Mouse (Mus musculus): ENCODE measurements around the gene Psip1. TPM values are rescaled to one million over a fixed set of nuclear protein-coding genes. Genes with fewer than 3 reads are reported as not detected.
"Not testable (repeated sequence)": the region's sequence is repeated elsewhere in the genome, so short reads cannot be mapped to it uniquely, and the experiment has no call there.

Gene Psip1
- 266 and 271 TPM in 2 replicates for polyA plus RNA-seq (2015; fragmentation: Nextera tagmentation; extraction: Ambion mirVana)

DNA sequence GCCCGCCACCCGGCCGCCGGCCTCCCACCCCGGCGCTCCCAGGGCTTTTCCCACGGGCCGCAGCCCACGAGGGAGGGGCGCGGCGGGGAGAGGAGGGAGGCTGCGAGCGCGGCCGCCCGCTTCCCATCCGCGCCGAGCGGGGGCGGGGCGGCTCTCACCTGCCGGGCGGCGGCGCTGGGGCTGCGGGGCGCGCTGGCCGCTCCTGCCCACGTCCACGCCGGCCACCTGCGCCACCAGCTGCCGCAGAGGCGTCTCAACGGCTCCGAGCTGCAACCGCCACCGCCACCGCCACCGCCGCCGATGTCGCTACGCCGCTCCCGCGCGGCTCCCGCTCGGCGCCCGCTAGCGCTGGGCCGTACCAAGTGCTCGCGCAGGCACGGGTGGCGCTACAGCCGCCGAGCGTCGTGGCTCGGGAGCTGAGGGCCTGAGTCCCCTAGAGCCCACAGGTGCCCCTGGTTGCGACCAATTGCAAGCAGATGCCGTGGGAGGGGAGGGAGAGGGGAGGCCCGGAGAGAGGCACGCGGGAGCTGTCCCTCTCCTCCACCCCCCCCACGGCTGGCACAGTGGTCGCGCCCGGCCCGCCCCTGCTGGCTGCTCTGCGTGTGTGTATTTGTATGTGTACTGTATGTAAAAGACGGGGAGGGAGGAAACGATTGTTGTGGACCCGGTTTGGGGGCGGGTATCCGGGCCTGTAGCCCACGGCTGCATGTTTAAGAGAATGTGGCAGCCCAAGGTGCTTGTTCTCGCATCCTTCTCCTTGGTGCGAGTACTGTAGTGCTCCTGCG is at the start of gene Psip1:
Psip1 (minus strand) TSS at position 343 of the 785 bp plus-strand sequence.
- H3K9ac ChIP-seq: peak within 1 kb of the TSS; percentile 97
- no peaks in the 10 kb centered on the region for H3K27me3 ChIP-seq
- ATAC-seq (ENCODE audit: low read depth): peak; percentile 96
- peaks cover 28% of the 10 kb centered on the region for H3K36me3 ChIP-seq
- H3K4me1 ChIP-seq (replicated peaks): peaks cover 37% of the 10 kb centered on the region
- peak within 1 kb of the TSS; percentile 100 for H3K27ac ChIP-seq (replicated peaks)
- H3K4me3 ChIP-seq: peak within 1 kb of the TSS; percentile 89
- under 1% methylated on average over 54 of the region's 86 CpGs for WGBS
- H3K9me3 ChIP-seq: no peaks in the 10 kb centered on the region
- H3K4me2 ChIP-seq: peak within 1 kb of the TSS; percentile 76

DNA sequence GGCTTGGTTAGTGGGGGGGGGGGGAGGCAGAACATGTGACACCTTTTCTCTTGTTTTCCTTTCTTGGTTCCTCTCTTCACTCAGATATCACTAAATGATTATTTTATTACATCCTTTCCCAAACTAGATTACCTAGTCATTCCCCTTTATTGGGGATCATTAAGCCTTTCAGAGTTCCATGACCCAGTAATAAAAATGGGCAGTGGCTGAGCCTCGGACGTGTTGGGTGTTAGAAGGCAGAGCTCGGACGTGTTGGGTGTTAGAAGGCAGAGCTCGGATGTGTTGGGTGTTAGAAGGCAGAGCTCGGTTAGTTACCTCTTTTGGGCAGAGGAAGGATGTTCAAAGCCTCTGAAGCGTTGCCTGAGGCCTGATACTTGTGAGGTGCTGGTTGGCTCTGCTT is 47.8 kb upstream of the Psip1 start:
- Histone ChIP-seq H3K4me3 (no peak overlapping the region), H3K9me3 (no peaks in the 10 kb centered on the region), H3K36me3 (no peaks in the 10 kb centered on the region), H3K27ac (replicated peaks) (no peak overlapping the region), H3K27me3 (no peaks in the 10 kb centered on the region), H3K4me1 (replicated peaks) (0 out of 2 replicates have a peak, but pooled peaks cover 4% of the 10 kb centered on the region), H3K4me2 (no peak overlapping the region), H3K9ac (no peak overlapping the region)
- no peak for ATAC-seq (ENCODE audit: low read depth)
- WGBS: 35% methylated on average over 7 of the region's 7 CpGs

DNA sequence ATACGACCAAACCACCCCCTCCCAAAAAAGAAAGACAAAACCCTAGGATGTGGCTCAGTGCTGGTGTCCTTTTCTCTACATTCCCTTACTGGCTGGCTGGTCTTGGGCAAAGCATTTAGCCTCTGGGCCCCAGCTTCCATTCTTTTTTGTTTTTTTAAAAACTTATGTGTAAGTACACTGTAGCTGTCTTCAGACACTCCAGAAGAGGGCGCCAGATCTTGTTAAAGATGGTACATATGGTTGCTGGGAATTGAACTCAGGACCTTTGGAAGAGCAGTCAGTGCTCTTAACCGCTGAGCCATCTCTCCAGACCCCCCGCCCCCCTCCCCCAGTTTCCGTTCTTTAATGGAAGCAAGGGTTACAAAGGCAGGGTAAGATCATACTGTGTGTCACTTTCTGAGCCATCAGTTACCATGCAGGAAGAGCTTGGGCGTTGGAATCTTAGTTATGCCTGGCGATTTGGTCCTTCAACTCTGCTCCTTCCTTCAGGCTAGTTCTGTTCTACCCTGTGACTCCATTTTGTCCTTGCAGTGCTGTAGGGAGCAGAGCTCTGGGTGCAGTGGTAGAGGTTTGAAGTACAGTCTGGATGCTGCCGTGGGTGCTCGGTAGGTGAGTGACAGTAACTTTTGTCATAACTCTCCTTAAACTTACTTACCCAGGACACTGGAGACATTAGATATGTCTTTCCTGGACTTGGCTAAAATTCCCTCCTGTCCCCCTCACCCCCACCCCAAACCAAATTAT is 47.1 kb upstream of the Psip1 start:
- H3K4me2 ChIP-seq: no peak overlapping the region
- no peak overlapping the region for H3K9ac ChIP-seq
- no peaks in the 10 kb centered on the region for H3K9me3 ChIP-seq
- H3K27me3 ChIP-seq: no peaks in the 10 kb centered on the region
- no peaks in the 10 kb centered on the region for H3K36me3 ChIP-seq
- H3K4me3 ChIP-seq: no peak overlapping the region
- 0 out of 2 replicates have a peak, but pooled peaks cover 4% of the 10 kb centered on the region for H3K4me1 ChIP-seq (replicated peaks)
- WGBS: 61% methylated on average over 9 of the region's 9 CpGs
- ATAC-seq (ENCODE audit: low read depth): no peak
- no peak overlapping the region for H3K27ac ChIP-seq (replicated peaks)

DNA sequence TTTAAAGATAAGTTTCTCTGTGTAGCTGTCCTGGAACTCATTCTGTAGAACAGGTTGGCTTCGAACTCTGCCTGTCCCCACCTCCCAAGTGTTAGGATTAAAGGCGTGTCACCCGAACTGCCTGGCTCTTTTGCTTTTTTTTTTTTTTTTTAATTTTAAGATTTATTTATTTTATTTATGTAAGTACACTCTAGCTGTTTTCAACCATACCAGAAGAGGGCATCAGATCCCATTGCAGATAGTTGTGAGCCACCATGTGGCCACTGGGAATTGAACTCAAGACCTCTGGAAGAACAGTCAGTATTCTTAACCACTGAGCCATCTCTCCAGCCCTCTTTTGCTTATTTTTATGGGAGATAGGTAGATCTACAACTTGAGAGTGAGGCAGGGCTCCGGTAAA is 43.8 kb upstream of the Psip1 start:
- not testable (repeated sequence) for H3K27me3 ChIP-seq; H3K9me3 ChIP-seq; H3K4me3 ChIP-seq; H3K27ac ChIP-seq (replicated peaks); H3K36me3 ChIP-seq; ATAC-seq (ENCODE audit: low read depth); H3K4me2 ChIP-seq; H3K9ac ChIP-seq
- WGBS: 69% methylated on average over 4 of the region's 4 CpGs
- H3K4me1 ChIP-seq (replicated peaks): peaks cover 14% of the 10 kb centered on the region

DNA sequence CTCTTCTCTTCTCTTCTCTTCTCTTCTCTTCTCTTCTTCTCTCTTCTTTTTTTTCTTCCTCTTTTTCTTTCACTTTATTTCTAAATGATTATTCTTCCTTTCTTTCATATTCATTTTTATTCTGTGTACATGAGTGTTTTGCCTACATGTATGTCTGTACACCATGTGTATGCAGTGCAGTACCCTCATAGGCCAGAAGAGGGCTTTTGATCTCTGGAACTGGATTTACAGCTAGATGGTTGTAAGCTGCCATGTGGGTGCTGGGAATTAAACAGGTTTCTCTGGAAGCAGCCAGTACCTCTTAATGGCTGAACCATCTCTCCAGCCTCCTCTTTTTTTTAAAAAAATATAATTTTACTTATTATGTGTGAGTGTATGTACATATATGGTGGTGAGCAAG is 41.7 kb upstream of the Psip1 start:
- Histone ChIP-seq H3K9ac (no peak overlapping the region), H3K27ac (replicated peaks) (no peak overlapping the region), H3K27me3 (no peaks in the 10 kb centered on the region), H3K9me3 (no peaks in the 10 kb centered on the region), H3K4me2 (no peak overlapping the region), H3K4me3 (no peak overlapping the region), H3K4me1 (replicated peaks) (peaks cover 25% of the 10 kb centered on the region), H3K36me3 (no peaks in the 10 kb centered on the region)
- no peak for ATAC-seq (ENCODE audit: low read depth)

DNA sequence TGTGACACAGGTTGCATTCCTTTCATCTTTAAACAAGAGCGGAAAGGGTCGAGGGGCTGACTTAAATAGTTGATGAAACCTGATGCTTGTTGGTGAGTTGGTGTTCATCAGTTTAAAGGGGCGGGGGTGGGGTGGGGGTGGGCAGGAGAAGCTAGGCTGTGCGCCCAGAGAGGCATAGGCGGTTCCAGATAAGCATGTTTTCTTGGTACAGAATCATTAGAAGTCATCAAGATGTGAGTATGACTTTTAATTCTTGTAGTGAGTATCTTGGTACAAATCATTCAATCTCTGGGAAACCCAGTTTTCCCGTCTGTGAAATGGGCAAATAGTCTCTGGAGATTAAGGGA is 40.7 kb upstream of the Psip1 start:
- no peak overlapping the region; the same call in 1 of the 2 replicates for H3K4me2 ChIP-seq

DNA sequence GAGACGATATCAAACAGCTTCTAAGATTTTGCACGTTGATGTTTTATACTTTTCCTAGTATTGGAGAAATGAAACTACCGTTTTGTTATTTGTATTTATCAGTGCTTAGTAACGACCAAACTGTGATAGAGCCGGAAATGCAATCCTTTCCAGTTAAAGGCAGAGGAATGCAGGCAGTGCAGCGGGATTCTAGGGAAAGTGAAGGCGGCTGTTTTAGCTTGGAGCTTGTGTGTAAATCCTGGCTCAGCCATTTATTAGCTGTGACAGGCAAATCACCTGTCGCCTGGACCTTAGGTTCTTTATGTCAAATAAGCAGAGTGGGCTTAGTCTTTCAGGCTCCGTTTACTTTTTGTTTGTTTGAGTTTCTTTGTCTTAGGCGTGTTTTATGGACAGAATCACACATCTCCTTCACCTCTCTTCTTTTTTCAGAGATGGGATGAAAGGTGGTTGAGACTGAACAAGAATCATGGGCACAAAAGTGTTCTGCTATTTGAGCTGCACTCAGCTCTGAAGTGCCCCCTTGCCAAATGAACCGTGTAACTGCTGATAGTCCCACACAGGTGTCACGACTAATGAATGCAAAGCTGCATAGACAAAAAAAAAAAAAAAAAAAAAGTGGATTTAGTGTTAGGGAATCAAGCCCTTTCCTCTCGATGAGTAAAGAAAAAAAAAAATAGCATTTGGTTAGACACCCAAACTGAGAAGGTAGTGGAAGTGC is 40.2 kb upstream of the Psip1 start:
- H3K27ac ChIP-seq (replicated peaks): no peak overlapping the region
- H3K4me3 ChIP-seq: peak overlapping the region; percentile 71
- peaks cover 25% of the 10 kb centered on the region for H3K4me1 ChIP-seq (replicated peaks)
- H3K36me3 ChIP-seq: no peaks in the 10 kb centered on the region
- no peaks in the 10 kb centered on the region for H3K9me3 ChIP-seq
- no peak overlapping the region for H3K9ac ChIP-seq
- peak overlapping the region; percentile 74 for H3K4me2 ChIP-seq
- H3K27me3 ChIP-seq: no peaks in the 10 kb centered on the region
- WGBS: 4% methylated on average over 13 of the region's 13 CpGs
- no peak for ATAC-seq (ENCODE audit: low read depth)

More for the DNA sequence above, 40.7 kb upstream of the Psip1 start:
- WGBS: 56% methylated on average over 6 of the region's 6 CpGs
- Histone ChIP-seq H3K9me3 (no peaks in the 10 kb centered on the region), H3K4me3 (no peak overlapping the region), H3K27ac (replicated peaks) (no peak overlapping the region), H3K27me3 (no peaks in the 10 kb centered on the region), H3K4me1 (replicated peaks) (peaks cover 25% of the 10 kb centered on the region), H3K36me3 (no peaks in the 10 kb centered on the region), H3K9ac (no peak overlapping the region)
- no peak for ATAC-seq (ENCODE audit: low read depth)

DNA sequence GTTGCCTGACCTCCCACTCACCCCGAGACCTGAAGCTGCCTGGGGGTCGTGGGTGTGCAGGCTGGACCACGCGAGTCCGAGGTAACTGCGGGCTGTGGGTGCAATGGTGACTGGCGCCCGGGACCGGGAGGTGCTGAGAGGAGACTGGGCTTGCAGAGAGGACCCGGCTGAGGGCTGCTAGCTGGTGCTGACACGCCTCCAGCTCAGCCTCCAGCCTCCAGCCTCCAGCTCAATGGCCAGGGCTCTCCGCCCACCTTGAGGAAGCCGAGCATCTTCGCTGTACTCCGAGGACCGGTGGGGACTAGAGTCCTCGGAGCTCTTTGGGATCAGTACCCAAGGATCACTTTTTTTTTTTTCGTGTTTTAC is 39.4 kb upstream of the Psip1 start:
- H3K9ac ChIP-seq: peak overlapping the region; percentile 76
- no peaks in the 10 kb centered on the region for H3K36me3 ChIP-seq
- peak overlapping the region; percentile 74 for H3K4me2 ChIP-seq
- H3K4me3 ChIP-seq: peak overlapping the region; percentile 71
- peaks cover 23% of the 10 kb centered on the region for H3K4me1 ChIP-seq (replicated peaks)
- H3K27me3 ChIP-seq: no peaks in the 10 kb centered on the region
- peak overlapping the region; percentile 99 for H3K27ac ChIP-seq (replicated peaks)
- 0% methylated on average over 18 of the region's 18 CpGs for WGBS
- no peaks in the 10 kb centered on the region for H3K9me3 ChIP-seq
- ATAC-seq (ENCODE audit: low read depth): peak; percentile 77

DNA sequence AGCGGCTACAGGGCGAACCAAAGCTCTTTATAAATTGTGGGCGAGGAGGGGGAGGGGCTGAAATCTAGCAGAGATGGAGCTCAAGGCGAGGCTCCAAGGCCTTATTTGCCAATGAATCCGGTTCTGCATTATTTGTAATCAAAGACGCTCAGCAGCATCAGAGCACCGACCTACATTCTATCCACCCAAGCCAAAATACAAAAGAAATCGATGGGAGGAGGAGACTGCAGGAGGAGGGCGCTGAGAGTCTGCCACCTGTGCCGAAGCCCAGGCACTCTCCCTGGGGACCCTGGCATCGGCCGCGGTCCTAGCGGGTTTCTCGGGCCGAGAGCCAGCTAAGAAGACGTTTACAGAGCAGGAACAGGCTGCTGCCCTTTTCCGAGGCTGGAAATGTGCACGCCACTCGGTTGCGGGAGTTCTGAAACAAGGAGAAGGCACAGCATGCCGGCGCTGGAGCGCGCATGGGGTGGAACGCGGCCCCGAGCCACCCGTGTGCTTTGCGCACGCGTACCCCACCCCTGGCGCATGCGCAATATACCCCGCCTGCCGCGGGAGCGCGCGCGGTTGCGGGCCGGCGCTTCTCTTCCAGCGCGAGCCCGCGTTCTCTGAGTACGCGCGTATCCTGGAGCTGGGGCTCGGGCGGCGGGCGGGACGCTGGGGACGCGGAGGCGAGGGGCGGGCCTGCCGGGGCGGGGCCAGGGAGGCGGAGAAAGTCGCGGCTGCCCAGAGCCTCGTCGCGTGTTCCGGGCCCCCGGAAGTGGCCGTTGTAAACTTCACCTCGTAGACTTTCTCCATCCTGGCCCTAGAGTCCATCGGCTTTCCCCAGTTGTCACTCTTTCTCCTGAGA is 38.8 kb upstream of the Psip1 start, which contains the start of gene Ccdc171:
Ccdc171 (plus strand) TSS at position 703 of the 847 bp plus-strand sequence.
- peak; percentile 96 for ATAC-seq (ENCODE audit: low read depth)
- Histone ChIP-seq H3K4me2 (peak within 1 kb of the TSS; percentile 74), H3K4me1 (replicated peaks) (peaks cover 20% of the 10 kb centered on the region), H3K27ac (replicated peaks) (peak within 1 kb of the TSS; percentile 99), H3K9ac (peak within 1 kb of the TSS; percentile 84), H3K4me3 (peak within 1 kb of the TSS; percentile 71), H3K36me3 (no peaks in the 10 kb centered on the region), H3K27me3 (no peaks in the 10 kb centered on the region), H3K9me3 (no peaks in the 10 kb centered on the region)
- under 1% methylated on average over 73 of the region's 73 CpGs for WGBS

DNA sequence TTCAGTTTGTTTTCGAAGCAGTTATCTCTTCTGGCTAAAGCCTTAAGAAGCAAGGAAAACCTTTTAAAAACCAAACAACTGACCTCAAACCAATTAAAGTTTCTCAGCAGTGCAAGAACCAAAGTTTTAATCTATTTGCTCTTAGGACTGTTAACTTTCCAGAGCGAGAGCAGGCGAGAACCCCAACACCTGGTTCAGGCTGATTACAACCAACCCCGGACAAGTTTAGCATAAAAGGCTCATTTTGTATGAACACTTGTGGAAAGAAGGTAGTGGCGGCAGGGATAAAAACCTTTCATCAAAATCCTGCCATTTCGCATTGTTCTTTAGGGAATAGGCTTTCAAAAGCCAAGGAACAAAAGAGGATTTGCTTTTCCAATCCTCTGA is 38.2 kb upstream of the Psip1 start:
- H3K4me1 ChIP-seq (replicated peaks): peaks cover 20% of the 10 kb centered on the region
- no peaks in the 10 kb centered on the region for H3K36me3 ChIP-seq
- H3K9me3 ChIP-seq: no peaks in the 10 kb centered on the region
- 10% methylated on average over 6 of the region's 6 CpGs for WGBS
- peak overlapping the region; percentile 74 for H3K4me2 ChIP-seq
- peak overlapping the region; percentile 99 for H3K27ac ChIP-seq (replicated peaks)
- peak overlapping the region; percentile 84 for H3K9ac ChIP-seq
- no peaks in the 10 kb centered on the region for H3K27me3 ChIP-seq
- H3K4me3 ChIP-seq: peak overlapping the region; percentile 71
- ATAC-seq (ENCODE audit: low read depth): no peak; the same call in 1 of the 2 replicates

DNA sequence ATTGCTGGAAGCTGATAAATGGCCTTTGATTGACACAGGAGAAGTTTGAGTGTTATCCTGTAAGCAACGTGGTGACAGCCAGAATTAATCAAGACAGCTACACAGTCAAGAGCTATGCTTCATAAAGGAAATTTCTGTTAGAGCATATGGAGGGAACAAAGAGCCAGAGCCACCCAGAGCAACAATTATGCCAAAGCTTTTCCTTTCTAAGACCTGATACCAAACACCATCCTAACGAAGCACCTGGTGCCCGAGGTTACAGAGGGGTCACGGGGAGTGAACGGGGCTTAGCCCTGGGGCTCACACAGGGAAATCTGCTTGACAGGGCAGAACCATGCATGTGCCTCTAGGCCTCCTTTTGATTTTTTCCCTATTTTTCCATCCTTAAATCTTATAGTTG is 35.8 kb upstream of the Psip1 start:
- Histone ChIP-seq H3K27me3 (no peaks in the 10 kb centered on the region), H3K4me1 (replicated peaks) (peaks cover 20% of the 10 kb centered on the region), H3K4me2 (no peak overlapping the region), H3K27ac (replicated peaks) (no peak overlapping the region), H3K9me3 (no peaks in the 10 kb centered on the region), H3K9ac (no peak overlapping the region), H3K4me3 (no peak overlapping the region), H3K36me3 (no peaks in the 10 kb centered on the region)
- 27% methylated on average over 5 of the region's 5 CpGs for WGBS
- no peak for ATAC-seq (ENCODE audit: low read depth)

Measured in neural tube, embryonic 13.5 days (tissue).